Comparison of ENCODE assay signal across 20 mouse cellular contexts in the genomic region with DNA sequence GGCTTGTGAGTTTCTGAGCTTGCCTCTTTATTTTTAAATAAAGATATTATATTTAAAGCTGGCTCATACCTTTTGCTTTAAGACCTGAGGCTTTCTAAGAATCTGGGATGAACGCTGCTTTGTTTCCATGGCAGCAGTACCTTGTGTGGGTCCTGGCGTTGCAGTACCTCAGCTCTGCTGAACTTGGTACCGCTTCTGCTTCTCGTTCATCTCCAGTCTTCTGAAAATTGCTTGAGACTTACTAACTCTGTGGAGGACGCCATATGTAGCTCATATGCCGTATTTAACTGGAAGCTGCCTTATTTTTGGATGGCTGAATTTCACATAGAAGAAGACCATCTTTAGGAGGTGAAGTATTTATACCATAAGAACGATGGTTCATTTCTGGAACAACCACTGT. TPM values are rescaled to one million over a fixed set of nuclear protein-coding genes. Genes with fewer than 3 reads are reported as not detected.
DNase-seq lines count a peak whose midpoint lies in the region; ATAC-seq and TF ChIP-seq lines count a peak whose summit lies in the region.
"Had no signal": no experiment of that assay in that cellular context is flagged by ENCODE, and none has a peak within 500 bp of the region (broad histone marks: within the 10 kb centered on the region; RNA-seq: fewer than 3 reads in every experiment).

No protein-coding gene starts in this region.

- no peaks in the 10 kb centered on the region for H3K36me3 ChIP-seq in heart, embryonic 12.5 days
- no peaks in the 10 kb centered on the region for H3K36me3 ChIP-seq in kidney, postnatal 0 days (ENCODE audit: insufficient read depth, low read length)

- WGBS in heart, embryonic 12.5 days: 83% methylated on average over 7 of the region's 7 CpGs
- WGBS in kidney, postnatal 0 days: 89% methylated on average over 7 of the region's 7 CpGs

- peaks cover 55% of the 10 kb centered on the region for H3K4me1 ChIP-seq in heart, embryonic 12.5 days (replicated peaks)
- H3K4me1 ChIP-seq in kidney, postnatal 0 days (replicated peaks; ENCODE audit: insufficient read depth, low read length): peaks cover 20% of the 10 kb centered on the region; the same call in 1 of the 2 replicates
- H3K4me1 ChIP-seq in cortical plate, adult 2 months (ENCODE audit: control insufficient read depth, insufficient read depth, low read length): peaks cover 12% of the 10 kb centered on the region

- no peaks in the 10 kb centered on the region for H3K27me3 ChIP-seq in heart, embryonic 12.5 days (replicated peaks)
- H3K27me3 ChIP-seq in kidney, postnatal 0 days (ENCODE audit: insufficient read depth, low read length): no peaks in the 10 kb centered on the region
- H3K27me3 ChIP-seq: liver, embryonic 15.5 days had no signal

- 0 out of 2 replicates have a peak overlapping the region, but pooled peaks have one; percentile 8 for H3K9ac ChIP-seq in heart, embryonic 12.5 days
- H3K9ac ChIP-seq in kidney, postnatal 0 days (ENCODE audit: low read depth, low read length): no peak overlapping the region
- H3K9ac ChIP-seq: forebrain, postnatal 0 days; liver, embryonic 15.5 days had no signal

- TF ChIP-seq POLR2A in cortical plate, adult 2 months (IDR thresholded peaks at IDR 0.05; ENCODE audit: extremely low read depth, insufficient read depth, low read length): no peak

- no peak for ATAC-seq in heart, embryonic 12.5 days (ENCODE audit: insufficient number of reproducible peaks, low FRiP score)
- no peak for ATAC-seq in kidney, postnatal 0 days (replicated peaks; ENCODE audit: low FRiP score, low read depth)
- ATAC-seq: forebrain, postnatal 0 days had no signal

- H3K27ac ChIP-seq in heart, embryonic 12.5 days (ENCODE audit: poor library complexity, severe bottlenecking): no peak overlapping the region
- H3K27ac ChIP-seq in kidney, postnatal 0 days: no peak overlapping the region
- no peak overlapping the region for H3K27ac ChIP-seq in cortical plate, adult 2 months (ENCODE audit: insufficient read depth, low read length)
- H3K27ac ChIP-seq: layer of hippocampus, adult 2 months; liver, embryonic 15.5 days had no signal

- no peak overlapping the region for H3K4me3 ChIP-seq in heart, embryonic 12.5 days
- H3K4me3 ChIP-seq in kidney, postnatal 0 days (replicated peaks; ENCODE audit: low read depth, low read length): no peak overlapping the region
- peak overlapping the region; percentile 31; the same call in 1 of the 2 replicates for H3K4me3 ChIP-seq in cortical plate, adult 2 months (ENCODE audit: insufficient read depth, low read length)
- H3K4me3 ChIP-seq: layer of hippocampus, adult 2 months; liver, embryonic 15.5 days had no signal

- TF ChIP-seq CTCF in kidney, postnatal 0 days (IDR thresholded peaks at IDR 0.05; ENCODE audit: low read depth): no peak
- no peak for TF ChIP-seq CTCF in cortical plate, adult 2 months (IDR thresholded peaks at IDR 0.05; ENCODE audit: extremely low read depth, insufficient read depth, low read length)

- H3K9me3 ChIP-seq in heart, embryonic 12.5 days (replicated peaks): no peaks in the 10 kb centered on the region
- H3K9me3 ChIP-seq in kidney, postnatal 0 days (replicated peaks; ENCODE audit: low read length): no peaks in the 10 kb centered on the region
- H3K9me3 ChIP-seq: liver, embryonic 15.5 days had no signal

- peak overlapping the region; percentile 23; the same call in 1 of the 2 replicates for H3K4me2 ChIP-seq in heart, embryonic 12.5 days
- H3K4me2 ChIP-seq in kidney, postnatal 0 days (ENCODE audit: low read length): peak overlapping the region; percentile 86; the same call in 1 of the 2 replicates

- DNase-seq in heart, adult 8-10 months (ENCODE audit: low spot score): no peak
- no peak for DNase-seq in kidney, postnatal 0 days (ENCODE audit: low spot score)
- no peak for DNase-seq in kidney, postnatal 14 days
- peak; percentile 71 for DNase-seq in brain, adult 2 months (ENCODE audit: low read depth, low spot score)
- DNase-seq in adrenal gland, postnatal 14 days: no peak
- no peak for DNase-seq in spleen, adult 12 weeks (ENCODE audit: low spot score)
- DNase-seq: adrenal gland, postnatal 36 days; cerebellum, postnatal 10 days; embryo, embryonic 11 days; forebrain, postnatal 0 days; gastrocnemius, postnatal 14 days; kidney, adult 9 months; lung, postnatal 10 days; retina, postnatal 1 day; thymus, adult 18-20 months had no signal

RNA-seq across cellular contexts. Expression of a gene that starts 2.5 kb away (rescaled TPM):
- polyA plus RNA-seq in heart, embryonic 12.5 days (2016; fragmentation: Nextera tagmentation; extraction: Ambion mirVana): 74.8 and 75.5 TPM in 2 replicates
- 100 to 1,000 TPM; 361 to 439 (median 426) TPM for total RNA-seq in heart, adult 8-10 months (2022)
- 38.9 and 46.5 TPM in 2 replicates for polyA plus RNA-seq in kidney, postnatal 0 days (2015; fragmentation: Nextera tagmentation; extraction: Ambion mirVana)
- polyA plus RNA-seq in cortical plate, adult 2 months (2012; rRNA removed): 60.2 and 67.1 TPM in 2 replicates
- total RNA-seq in adrenal gland, postnatal 14 days (2021): 103 TPM in 2 replicates

RNA-seq across cellular contexts. Expression of a gene that starts 30.6 kb away (rescaled TPM):
- polyA plus RNA-seq in heart, embryonic 12.5 days (2016; fragmentation: Nextera tagmentation; extraction: Ambion mirVana): 0.08 and 0.11 TPM in 2 replicates
- total RNA-seq in heart, adult 8-10 months (2022): under 1 TPM in 1 of 4 experiments, not detected in 3; 0.06 TPM
- 0.08 TPM in 1 of 2 replicates, not detected in the other for polyA plus RNA-seq in kidney, postnatal 0 days (2015; fragmentation: Nextera tagmentation; extraction: Ambion mirVana)
- polyA plus RNA-seq in cortical plate, adult 2 months (2012; rRNA removed): 0.04 and 0.17 TPM in 2 replicates
- total RNA-seq in adrenal gland, postnatal 14 days (2021): 0.22 and 0.86 TPM in 2 replicates
- total RNA-seq: gastrocnemius, postnatal 14 days had no signal
- polyA plus RNA-seq: liver, embryonic 15.5 days; small intestine, adult 2 months had no signal
